Mouse (Mus musculus) myocyte (in vitro differentiated cells): ENCODE measurements around the gene Ptar1. TPM values are rescaled to one million over a fixed set of nuclear protein-coding genes. Genes with fewer than 3 reads are reported as not detected.

Experiments used
- H3K27me3 ChIP-seq: one replicate; pipeline ENCODE4 v1.6.1; 2011; ENCODE audit not compliant: control insufficient read depth, insufficient read depth, insufficient read length
- H3K36me3 ChIP-seq: one replicate; pipeline ENCODE4 v1.6.1; 2011; ENCODE audit not compliant: control insufficient read depth, insufficient read depth
- H3K4me2 ChIP-seq: one replicate; pipeline ENCODE4 v1.6.1; 2011; ENCODE audit warnings: low read depth, control low read depth
- H3K4me3 ChIP-seq: one replicate; pipeline ENCODE4 v1.5.1; 2011; ENCODE audit warnings: mild to moderate bottlenecking, control low read depth, moderate library complexity
- H3K79me2 ChIP-seq: one replicate; pipeline ENCODE4 v1.6.1; 2011; ENCODE audit not compliant: control insufficient read depth, insufficient read depth
- H3ac ChIP-seq: one replicate; pipeline ENCODE4 v1.6.1; 2011; ENCODE audit not compliant: control insufficient read depth, insufficient read length
- CEBPB ChIP-seq: IDR thresholded peaks from 2 replicates; pipeline ENCODE4 v1.6.1; 2011; ENCODE audit warnings: mild to moderate bottlenecking, moderate library complexity; ENCODE audit not compliant: poor library complexity, insufficient read depth, severe bottlenecking
- E2F4 ChIP-seq: IDR thresholded peaks from one replicate; pipeline ENCODE4 v1.6.1; 2011; ENCODE audit warnings: mild to moderate bottlenecking, control low read depth, moderate library complexity; ENCODE audit not compliant: insufficient read depth
- MAX ChIP-seq: IDR thresholded peaks from one replicate; pipeline ENCODE4 v1.6.1; 2011; ENCODE audit warnings: low read depth, mild to moderate bottlenecking, control low read depth
- MYOD1 ChIP-seq, 3 experiments: IDR thresholded peaks; one replicate each; pipeline ENCODE4 v1.6.1; 2011; ENCODE audit warnings: control low read depth in 2 of 3, low read depth in 2 of 3, mild to moderate bottlenecking in 2 of 3, moderate library complexity in 1 of 3; ENCODE audit not compliant: insufficient read length in 2 of 3, control insufficient read depth in 1 of 3
- MYOG ChIP-seq, 3 experiments: IDR thresholded peaks; one replicate each; pipeline ENCODE4 v1.6.1; 2011; ENCODE audit warnings: control low read depth in 2 of 3, low read depth in 2 of 3, mild to moderate bottlenecking in 2 of 3; ENCODE audit not compliant: insufficient read length in 2 of 3, control insufficient read depth in 1 of 3, insufficient read depth in 1 of 3
- POLR2A ChIP-seq: IDR thresholded peaks from one replicate; pipeline ENCODE4 v1.6.1; 2011; ENCODE audit warnings: low read depth, mild to moderate bottlenecking, control low read depth, moderate library complexity; ENCODE audit not compliant: insufficient read length
- POLR2AphosphoS2 ChIP-seq: IDR thresholded peaks from one replicate; pipeline ENCODE4 v1.6.1; 2011; ENCODE audit warnings: low read depth, control low read depth; ENCODE audit not compliant: insufficient read length
- REST ChIP-seq: IDR thresholded peaks from one replicate; pipeline ENCODE4 v1.6.1; 2011; ENCODE audit warnings: mild to moderate bottlenecking, control low read depth, moderate library complexity; ENCODE audit not compliant: insufficient read depth, insufficient read length
- SRF ChIP-seq: IDR thresholded peaks from one replicate; pipeline ENCODE4 v1.6.1; 2011; ENCODE audit warnings: low read depth; ENCODE audit not compliant: control insufficient read depth, insufficient read length
- TCF12 ChIP-seq: IDR thresholded peaks from one replicate; pipeline ENCODE4 v1.6.1; 2011; ENCODE audit warnings: mild to moderate bottlenecking, control low read depth; ENCODE audit not compliant: poor library complexity, insufficient read depth, severe bottlenecking
- TCF3 ChIP-seq: IDR thresholded peaks from one replicate; pipeline ENCODE4 v1.6.1; 2011; ENCODE audit warnings: low read depth, control low read depth; ENCODE audit not compliant: insufficient read length
- USF1 ChIP-seq: IDR thresholded peaks from one replicate; pipeline ENCODE4 v1.6.1; 2011; ENCODE audit warnings: low read depth, mild to moderate bottlenecking, control low read depth, moderate library complexity
- polyA plus RNA-seq: library from polyadenylated mRNA; unstranded; fragments of >200 nt; fragmentation: generic; extraction: Trizol; gene quantifications from one replicate; pipeline ENCODE4 v1.2.1, GENCODE M21; 2012; ENCODE audit warnings: missing spikeins

Ptar1 gene
- polyA plus RNA-seq, 1 experiment, result 1.4 TPM

DNA sequence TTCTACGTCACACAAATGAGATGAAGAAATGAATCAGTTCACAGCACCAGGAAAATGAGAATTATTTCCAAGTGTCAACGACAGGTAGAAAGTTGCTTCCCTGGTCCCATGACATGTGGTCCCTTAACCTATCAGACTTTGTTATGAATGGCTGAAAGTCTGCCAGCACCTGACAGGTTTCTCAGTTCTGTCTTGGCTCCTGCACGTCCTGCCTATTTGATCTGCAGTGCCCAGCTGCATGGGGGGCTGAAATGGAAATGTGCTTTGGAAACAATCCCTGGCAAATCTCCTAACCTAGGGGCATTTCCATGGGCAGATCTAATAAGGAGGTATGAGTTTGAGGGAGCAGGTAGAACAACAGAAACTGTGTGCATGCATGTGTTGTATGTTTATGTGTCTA lies 59.3 kb downstream of the Ptar1 start:
- Histone ChIP-seq H3K4me3 (no peak overlapping the region), H3K36me3 (no peaks in the 10 kb centered on the region)
- no peak for TF ChIP-seq TCF3
- no peak for TF ChIP-seq POLR2A
- no peak for TF ChIP-seq MYOG (IDR thresholded peaks at IDR 0.05; ENCODE audit: control insufficient read depth in 1 of 3, insufficient read depth in 1 of 3, insufficient read length in 2 of 3, low read depth in 2 of 3)

DNA sequence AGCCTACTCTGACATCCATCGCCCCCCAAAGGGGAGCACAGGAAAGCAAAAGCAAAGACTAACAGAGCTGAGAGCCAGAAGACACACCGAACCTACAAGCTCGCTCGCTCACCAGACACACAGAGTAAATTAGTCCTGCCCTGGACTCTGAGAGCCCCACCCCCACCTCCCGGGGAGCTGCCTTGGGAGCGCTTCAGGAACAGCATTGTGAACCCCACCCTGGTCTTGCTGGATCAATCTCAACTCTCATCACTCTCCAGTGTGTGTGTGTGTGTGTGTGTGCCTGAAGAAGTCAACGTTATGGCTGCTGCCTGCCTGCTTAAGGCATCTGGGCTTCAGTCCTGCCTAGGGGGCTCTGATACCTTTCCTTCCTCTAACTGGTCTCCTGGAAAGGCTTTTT lies 69.8 kb downstream of the Ptar1 start:
- no peaks in the 10 kb centered on the region for H3K79me2 ChIP-seq
- TF ChIP-seq CEBPB (no peak), USF1 (no peak), MAX (no peak), POLR2A (no peak), MYOG (IDR thresholded peaks at IDR 0.05; ENCODE audit: control insufficient read depth in 1 of 3, insufficient read depth in 1 of 3, insufficient read length in 2 of 3, low read depth in 2 of 3) (no peak), TCF12 (no peak), TCF3 (no peak), REST (no peak), POLR2AphosphoS2 (no peak), SRF (no peak), MYOD1 (IDR thresholded peaks at IDR 0.05; ENCODE audit: control insufficient read depth in 1 of 3, insufficient read length in 2 of 3, low read depth in 2 of 3) (no peak), E2F4 (no peak)
- no peaks in the 10 kb centered on the region for H3K36me3 ChIP-seq
- peak overlapping the region; percentile 9 for H3K4me2 ChIP-seq
- H3K4me3 ChIP-seq, result no peak overlapping the region
- H3K27me3 ChIP-seq, result peaks cover 11% of the 10 kb centered on the region
- H3ac ChIP-seq, result no peak overlapping the region

More for the DNA sequence above, 59.3 kb downstream of the Ptar1 start:
- no peaks in the 10 kb centered on the region for H3K27me3 ChIP-seq
- H3K79me2 ChIP-seq, result no peaks in the 10 kb centered on the region
- H3ac ChIP-seq, result no peak overlapping the region
- H3K4me2 ChIP-seq, result no peak overlapping the region

- H3K27me3 ChIP-seq, result peaks cover 16% of the 10 kb centered on the region
- peak overlapping the region; percentile 80 for H3ac ChIP-seq
- peak overlapping the region; percentile 34 for H3K4me3 ChIP-seq
- H3K36me3 ChIP-seq, result no peaks in the 10 kb centered on the region
- TF ChIP-seq REST (no peak), E2F4 (peak; percentile 50)
- peak overlapping the region; percentile 98 for H3K4me2 ChIP-seq
- no peaks in the 10 kb centered on the region for H3K79me2 ChIP-seq
Observed at GRCm38 (mm10) chr19:23757961-23758553, 70.8 kb downstream of the Ptar1 start.

DNA sequence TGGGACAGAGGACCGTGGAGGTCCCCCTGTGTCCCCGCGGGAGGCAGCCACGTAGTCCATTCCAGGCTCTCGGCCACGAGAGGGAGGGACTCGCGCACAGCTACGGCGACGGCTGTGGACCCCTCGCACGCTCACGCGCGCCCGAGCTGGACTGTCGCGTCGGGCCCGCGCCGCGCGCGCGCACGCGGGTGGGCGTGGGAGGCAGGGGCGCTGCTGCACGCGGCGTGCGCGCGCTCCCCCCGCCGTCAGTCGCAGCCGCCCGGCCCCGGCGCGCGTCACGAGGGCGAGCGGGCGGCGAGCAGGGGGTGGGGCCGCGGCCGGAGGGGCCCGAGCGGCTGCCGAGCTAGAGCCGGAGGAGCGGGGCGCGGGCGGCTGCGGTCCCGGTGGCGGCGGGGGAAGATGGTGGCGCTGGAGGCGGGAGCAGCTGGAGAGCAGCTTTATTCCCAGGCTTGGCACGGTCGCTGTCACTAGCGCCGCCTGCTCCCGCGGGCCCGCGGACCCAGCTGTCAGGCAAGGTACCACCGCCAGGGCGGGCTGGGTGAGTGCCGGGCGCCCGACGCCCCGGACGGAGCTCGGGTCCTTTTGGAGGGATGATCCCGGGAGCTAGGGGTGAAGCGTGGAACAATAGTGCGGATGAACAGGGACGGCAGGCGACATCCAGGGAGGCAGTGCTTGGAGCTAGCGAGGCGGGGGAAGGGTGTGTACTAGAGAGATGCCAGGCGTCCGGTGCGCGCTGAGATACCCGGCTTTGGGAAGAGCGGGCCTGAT lies 71.5 kb downstream of the Ptar1 start, which contains the start of gene Apba1:
Gene Apba1, plus strand, starts transcription at position 334 of the 768 bp plus-strand sequence.
- H3K4me3 ChIP-seq, result peak within 1 kb of the TSS; percentile 34
- H3K4me2 ChIP-seq, result peak within 1 kb of the TSS; percentile 98
- H3K27me3 ChIP-seq, result peaks cover 22% of the 10 kb centered on the region
- TF ChIP-seq MYOG (IDR thresholded peaks at IDR 0.05; ENCODE audit: control insufficient read depth in 1 of 3, insufficient read depth in 1 of 3, insufficient read length in 2 of 3, low read depth in 2 of 3) (peak in 2 of 3 experiments; percentile 1 to 72), TCF12 (no peak), MYOD1 (IDR thresholded peaks at IDR 0.05; ENCODE audit: control insufficient read depth in 1 of 3, insufficient read length in 2 of 3, low read depth in 2 of 3) (peak in 2 of 3 experiments; percentile 20 to 59), POLR2A (peak; percentile 52)
- no peaks in the 10 kb centered on the region for H3K79me2 ChIP-seq
- H3ac ChIP-seq, result peak within 1 kb of the TSS; percentile 80
- no peaks in the 10 kb centered on the region for H3K36me3 ChIP-seq

- Histone ChIP-seq H3K36me3 (no peaks in the 10 kb centered on the region), H3ac (peak overlapping the region; percentile 80), H3K27me3 (peaks cover 26% of the 10 kb centered on the region), H3K4me2 (peak overlapping the region; percentile 79), H3K79me2 (no peaks in the 10 kb centered on the region), H3K4me3 (peak overlapping the region; percentile 34)
- TF ChIP-seq USF1 (no peak), MYOG (IDR thresholded peaks at IDR 0.05; ENCODE audit: control insufficient read depth in 1 of 3, insufficient read depth in 1 of 3, insufficient read length in 2 of 3, low read depth in 2 of 3) (peak in 1 of 3 experiments; percentile 0)
Observed at GRCm38 (mm10) chr19:23759322-23759945, 72.2 kb downstream of the Ptar1 start.
